Mouse (Mus musculus): ENCODE results near the gene Gm9837. TPM values are rescaled to one million over a fixed set of nuclear protein-coding genes. Genes with fewer than 3 reads are reported as not detected.
"Not testable (repeated sequence)": the region's sequence is repeated elsewhere in the genome, so short reads cannot be mapped to it uniquely, and the experiment has no call there.

The Gm9837 gene
- total RNA-seq, 2 experiments from 2014 or later = not detected

GRCm38 (mm10) chr11:53426914-53427313 is 43.4 kb downstream of the Gm9837 start:
- DNase-seq (ENCODE audit: low spot score in 2 of 2) = not testable (repeated sequence)

- no peak for DNase-seq (ENCODE audit: low spot score in 2 of 2)
These were observed 44.5 kb downstream of the Gm9837 start for GRCm38 (mm10) chr11:53425711-53426255.

GRCm38 (mm10) chr11:53425251-53425650 is 45.0 kb downstream of the Gm9837 start:
- DNase-seq (ENCODE audit: low spot score in 2 of 2) = no peak

- DNase-seq (ENCODE audit: low spot score in 2 of 2) = no peak
These were observed 45.5 kb downstream of the Gm9837 start for GRCm38 (mm10) chr11:53424826-53425225.

GRCm38 (mm10) chr11:53423036-53423435 is 47.2 kb downstream of the Gm9837 start, which contains the start of gene Leap2:
TSS of gene Leap2 (minus strand) at chr11:53423170.
- DNase-seq (ENCODE audit: low spot score in 2 of 2) = no peak

Other genes starting within 250 kb of the Gm9837 start
- 100 to 1,000 TPM; 177 to 179 TPM for gene Hspa4, start 170.0 kb downstream of the Gm9837 start, total RNA-seq (2021)
- 10 to 100 TPM; 10.5 to 12.8 TPM for gene Zcchc10, start 145.8 kb downstream of the Gm9837 start, total RNA-seq (2021)
- gene Aff4, start 119.6 kb downstream of the Gm9837 start, total RNA-seq (2021) = 100 to 1,000 TPM; 199 to 203 TPM
- gene Leap2, start 47.3 kb downstream of the Gm9837 start, total RNA-seq (2021) = not detected
- gene Uqcrq, start 39.6 kb downstream of the Gm9837 start, total RNA-seq (2021) = 100 to 1,000 TPM; 415 to 443 TPM
- gene Gdf9, start 39.5 kb downstream of the Gm9837 start, total RNA-seq (2021) = under 1 TPM; 0.73 to 0.79 TPM
- gene Gm10447, start 13.4 kb downstream of the Gm9837 start, total RNA-seq (2021) = under 1 TPM; 0.14 to 0.26 TPM
- 1 to 10 TPM; 5.4 to 5.6 TPM for gene Shroom1, start 13.3 kb downstream of the Gm9837 start, total RNA-seq (2021)
- 1 to 10 TPM; 2.0 to 2.1 TPM for gene Gm9945, start 9.7 kb upstream of the Gm9837 start, total RNA-seq (2021)
- gene Sowaha, start 9.8 kb upstream of the Gm9837 start, total RNA-seq (2021) = 10 to 100 TPM; 61.7 to 78.5 TPM
- 100 to 1,000 TPM; 288 to 309 TPM for gene Sept8, start 48.8 kb upstream of the Gm9837 start, total RNA-seq (2021)
- 100 to 1,000 TPM; 118 to 119 TPM for gene Kif3a, start 96.9 kb upstream of the Gm9837 start, total RNA-seq (2021)
- not detected for gene Il4, start 148.2 kb upstream of the Gm9837 start, total RNA-seq (2021)
- not detected for gene Il13, start 164.2 kb upstream of the Gm9837 start, total RNA-seq (2021)
- gene Rad50, start 236.8 kb upstream of the Gm9837 start, total RNA-seq (2021) = 10 to 100 TPM; 11.1 to 13.1 TPM

Data from left cerebral cortex, adult 18-20 months (tissue).